Mouse (Mus musculus): ENCODE results near the gene Adam23. TPM values are rescaled to one million over a fixed set of nuclear protein-coding genes. Genes with fewer than 3 reads are reported as not detected.
"Not testable (repeated sequence)": the region's sequence is repeated elsewhere in the genome, so short reads cannot be mapped to it uniquely, and the experiment has no call there.

The Adam23 gene
- polyA plus RNA-seq, 1 experiment = 3.4 TPM

DNA sequence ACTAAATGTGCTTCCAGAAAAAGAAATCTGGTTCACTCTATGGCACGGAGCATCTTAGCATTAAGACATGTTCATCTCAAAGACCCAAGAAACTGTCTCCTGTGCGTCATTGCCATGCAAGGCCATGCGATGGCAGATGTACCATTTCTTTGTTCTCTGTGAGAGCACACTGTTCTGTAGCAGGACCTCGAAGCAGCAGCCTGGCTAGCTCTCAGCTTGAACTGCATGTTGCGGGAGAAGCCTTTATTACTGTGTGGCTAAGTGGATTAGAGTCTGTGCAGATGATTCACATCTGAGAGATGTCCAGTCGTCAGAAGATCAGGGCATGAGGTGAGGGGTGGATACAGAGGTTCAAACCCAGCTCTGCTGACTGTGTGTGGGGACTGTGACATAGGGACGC, 141.2 kb downstream of the Adam23 start:
- no peaks in the 10 kb centered on the region for H3K4me1 ChIP-seq (ENCODE audit: control insufficient read depth, insufficient read depth, insufficient read length, low read length)
- H3K27ac ChIP-seq (replicated peaks; ENCODE audit: low read depth, low read length) = no peak overlapping the region
- no peak overlapping the region for H3K4me3 ChIP-seq (ENCODE audit: insufficient read depth, low read depth, low read length)

DNA sequence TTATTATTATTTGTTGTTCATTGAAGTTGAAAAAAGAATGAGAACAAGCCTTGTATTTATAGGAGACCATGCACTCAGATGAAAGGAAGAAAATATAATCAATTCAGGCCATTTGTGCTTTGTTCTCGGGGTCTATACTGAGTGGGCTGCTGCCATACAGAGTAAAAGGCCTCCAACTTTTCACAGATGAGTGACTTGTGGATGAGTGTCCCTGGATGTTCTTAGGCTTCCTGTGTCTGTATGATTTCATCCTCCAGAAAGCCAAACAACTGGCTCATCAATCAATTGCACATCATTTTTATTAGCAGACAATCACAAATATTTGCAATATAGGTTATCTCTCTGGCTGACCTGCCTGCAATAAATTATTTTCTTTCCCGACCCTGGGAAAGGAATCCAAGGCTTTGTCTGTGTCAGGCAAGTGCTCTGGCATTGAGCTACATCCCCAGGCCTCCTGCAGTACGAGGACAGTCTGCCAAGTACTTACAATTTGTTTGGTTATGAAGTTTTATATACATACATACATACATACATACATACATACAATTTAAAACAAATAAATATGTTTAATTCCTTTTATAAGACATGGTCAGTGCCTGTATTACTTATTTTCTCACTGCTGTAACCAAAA, 158.3 kb downstream of the Adam23 start:
- no peak overlapping the region for H3K4me3 ChIP-seq (ENCODE audit: insufficient read depth, low read depth, low read length)
- no peak overlapping the region for H3K27ac ChIP-seq (replicated peaks; ENCODE audit: low read depth, low read length)

DNA sequence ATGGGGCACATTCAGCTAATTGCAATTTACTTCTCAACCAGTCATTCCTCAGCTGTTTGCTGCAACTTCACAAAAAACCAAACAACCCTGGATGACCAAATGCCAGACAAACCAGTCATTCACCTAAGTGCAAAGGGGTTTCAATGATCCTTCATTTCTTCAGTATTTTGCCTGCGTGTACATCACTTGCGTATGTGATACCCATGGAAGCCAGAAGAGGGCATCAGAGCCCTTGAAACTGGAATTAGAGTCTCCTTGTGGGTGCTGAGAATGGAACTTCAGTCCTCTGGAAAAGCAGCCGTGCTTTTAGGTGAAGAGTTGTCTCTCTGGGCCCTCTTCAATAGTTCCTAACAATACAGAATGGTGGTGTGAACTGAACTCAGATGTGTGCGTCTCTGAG, 163.9 kb downstream of the Adam23 start:
- H3K27ac ChIP-seq (replicated peaks; ENCODE audit: low read depth, low read length) = no peak overlapping the region
- no peaks in the 10 kb centered on the region for H3K4me1 ChIP-seq (ENCODE audit: control insufficient read depth, insufficient read depth, insufficient read length, low read length)
- no peak overlapping the region for H3K4me3 ChIP-seq (ENCODE audit: insufficient read depth, low read depth, low read length)

More for the DNA sequence above, 158.3 kb downstream of the Adam23 start:
- no peaks in the 10 kb centered on the region for H3K4me1 ChIP-seq (ENCODE audit: control insufficient read depth, insufficient read depth, insufficient read length, low read length)

DNA sequence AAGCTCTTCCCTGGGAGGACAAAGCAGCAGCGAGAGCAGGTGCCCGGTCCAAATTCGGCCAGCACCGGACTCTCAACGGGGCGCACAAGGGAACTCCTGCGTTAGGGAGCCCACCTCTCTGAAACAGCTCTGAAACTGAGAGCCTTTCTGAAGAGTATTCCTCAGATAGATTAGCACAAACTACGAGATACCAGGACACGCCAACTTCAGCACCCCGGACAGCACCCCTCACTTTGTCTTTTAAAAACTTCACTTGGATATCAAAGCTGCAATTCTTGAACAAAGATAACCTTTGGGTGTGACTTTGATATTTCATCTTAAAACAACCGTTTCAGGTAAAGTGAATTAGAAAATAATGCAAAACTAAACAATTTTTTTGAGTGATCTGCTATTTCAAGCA, 168.9 kb downstream of the Adam23 start:
- Histone ChIP-seq H3K4me3 (ENCODE audit: insufficient read depth, low read depth, low read length) (no peak overlapping the region), H3K4me1 (ENCODE audit: control insufficient read depth, insufficient read depth, insufficient read length, low read length) (no peaks in the 10 kb centered on the region), H3K27ac (replicated peaks; ENCODE audit: low read depth, low read length) (no peak overlapping the region)

DNA sequence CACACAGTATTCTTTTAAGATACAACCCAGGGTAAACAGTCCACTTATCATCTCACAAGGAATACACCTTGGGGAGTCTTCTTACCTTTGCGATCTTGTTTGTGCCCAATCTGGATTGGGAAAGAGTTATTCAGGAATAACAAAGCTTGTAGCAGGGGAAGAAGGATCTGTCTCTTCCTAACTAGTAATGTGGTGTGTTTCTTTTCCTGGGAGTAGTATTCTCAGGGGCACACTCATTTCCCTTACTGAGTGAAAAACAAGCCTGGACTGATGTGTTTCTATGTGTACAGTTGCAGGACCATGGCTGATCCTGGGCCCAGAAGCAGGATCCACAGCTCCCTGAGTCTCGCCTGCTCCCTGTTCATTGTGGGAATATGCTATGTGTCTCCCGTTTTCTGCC, 170.0 kb downstream of the Adam23 start, which contains the start of gene Gm39653:
TSS of gene Gm39653 (plus strand) at position 301 of the 400 bp plus-strand sequence.
- no peaks in the 10 kb centered on the region for H3K4me1 ChIP-seq (ENCODE audit: control insufficient read depth, insufficient read depth, insufficient read length, low read length)
- H3K4me3 ChIP-seq (ENCODE audit: insufficient read depth, low read depth, low read length) = no peak within 1 kb of the TSS
- H3K27ac ChIP-seq (replicated peaks; ENCODE audit: low read depth, low read length) = no peak within 1 kb of the TSS

DNA sequence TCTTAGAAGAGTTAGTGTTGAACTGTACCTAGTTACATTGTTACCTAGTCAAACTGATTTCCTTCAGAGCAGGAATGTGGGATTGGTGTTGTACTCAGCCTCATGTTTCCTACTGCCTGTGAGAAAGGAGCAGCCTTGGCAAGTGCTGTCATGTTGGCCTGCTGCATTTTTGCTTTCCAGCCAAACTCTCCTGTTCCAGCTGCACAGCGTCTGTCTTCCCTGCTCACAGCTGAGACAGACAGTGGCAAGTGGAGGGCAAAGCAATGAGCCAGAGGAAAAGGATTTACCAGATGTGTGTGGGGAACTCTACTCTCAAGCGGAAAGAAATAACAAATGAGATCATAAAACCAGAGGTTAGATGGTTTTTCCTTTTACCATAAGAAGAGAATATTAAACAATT, 182.5 kb downstream of the Adam23 start:
- Histone ChIP-seq H3K4me1 (ENCODE audit: control insufficient read depth, insufficient read depth, insufficient read length, low read length) (no peaks in the 10 kb centered on the region), H3K4me3 (ENCODE audit: insufficient read depth, low read depth, low read length) (no peak overlapping the region), H3K27ac (replicated peaks; ENCODE audit: low read depth, low read length) (no peak overlapping the region)

DNA sequence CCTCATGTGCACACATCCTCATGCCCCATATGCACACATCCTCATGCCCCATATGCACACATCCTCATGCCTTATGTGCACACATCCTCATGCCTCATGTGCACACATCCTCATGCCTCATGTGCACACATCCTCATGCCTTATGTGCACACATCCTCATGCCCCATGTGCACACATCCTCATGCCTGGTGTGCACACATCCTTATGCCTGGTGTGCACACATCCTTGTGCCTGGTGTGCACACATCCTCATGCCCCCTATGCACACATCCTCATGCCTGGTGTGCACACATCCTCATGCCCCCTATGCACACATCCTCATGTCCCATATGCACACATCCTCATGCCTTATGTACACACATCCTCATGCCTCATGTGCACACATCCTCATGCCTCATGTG, 184.7 kb downstream of the Adam23 start:
- not testable (repeated sequence) for H3K27ac ChIP-seq (replicated peaks; ENCODE audit: low read depth, low read length); H3K4me1 ChIP-seq (ENCODE audit: control insufficient read depth, insufficient read depth, insufficient read length, low read length); H3K4me3 ChIP-seq (ENCODE audit: insufficient read depth, low read depth, low read length)

DNA sequence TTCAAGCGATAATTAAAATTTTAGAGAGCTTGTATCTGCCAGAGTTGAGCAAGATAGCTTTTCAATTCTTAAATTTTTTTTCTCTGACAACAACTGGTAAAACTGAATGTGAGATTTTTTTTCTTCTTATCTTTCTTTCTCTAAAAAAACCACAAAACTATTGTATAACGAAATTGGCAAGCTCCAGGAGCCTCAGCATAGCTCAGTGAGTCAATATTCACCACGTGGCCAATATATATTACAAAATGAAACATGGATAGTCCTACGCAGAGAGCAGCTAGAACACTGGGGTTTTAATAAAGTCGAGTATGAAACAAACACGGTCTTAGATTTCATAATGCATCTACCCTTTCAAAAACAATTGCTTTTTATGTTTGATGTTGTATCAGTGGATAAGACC, 194.2 kb downstream of the Adam23 start:
- H3K4me3 ChIP-seq (ENCODE audit: insufficient read depth, low read depth, low read length) = no peak overlapping the region
- no peaks in the 10 kb centered on the region for H3K4me1 ChIP-seq (ENCODE audit: control insufficient read depth, insufficient read depth, insufficient read length, low read length)
- H3K27ac ChIP-seq (replicated peaks; ENCODE audit: low read depth, low read length) = no peak overlapping the region

Other genes with a start within 250 kb of the Adam23 start
- 0.79 and 1.2 TPM in 2 replicates for gene Gpr1, start 231.3 kb upstream of the Adam23 start, polyA plus RNA-seq (2012; ENCODE audit: insufficient read depth, insufficient read length, missing spikeins)
- gene Zdbf2, start 172.6 kb upstream of the Adam23 start, polyA plus RNA-seq (2012; ENCODE audit: insufficient read depth, insufficient read length, missing spikeins) = not detected in 2 replicates
- not detected in 2 replicates for gene Gm39653, start 170.1 kb downstream of the Adam23 start, polyA plus RNA-seq (2012; ENCODE audit: insufficient read depth, insufficient read length, missing spikeins)
- gene Dytn, start 241.0 kb downstream of the Adam23 start, polyA plus RNA-seq (2012; ENCODE audit: insufficient read depth, insufficient read length, missing spikeins) = not detected in 2 replicates